Mouse (Mus musculus) kidney, adult 2 months (tissue): ENCODE measurements around the gene Gm49425.

Source experiments
- CTCF ChIP-seq: fragments of 200-500 bp; conservative IDR thresholded peaks from 2 replicates; pipeline ENCODE4 v1.5.1; 2011; ENCODE audit warnings: low read depth, mild to moderate bottlenecking, control low read depth, low read length, moderate library complexity, mixed read lengths; ENCODE audit not compliant: insufficient read depth, insufficient read length
- POLR2A ChIP-seq: fragments of 200-500 bp; IDR thresholded peaks from one replicate; pipeline ENCODE4 v1.6.1; 2011; ENCODE audit warnings: low read depth, low read length, control low read depth

DNA sequence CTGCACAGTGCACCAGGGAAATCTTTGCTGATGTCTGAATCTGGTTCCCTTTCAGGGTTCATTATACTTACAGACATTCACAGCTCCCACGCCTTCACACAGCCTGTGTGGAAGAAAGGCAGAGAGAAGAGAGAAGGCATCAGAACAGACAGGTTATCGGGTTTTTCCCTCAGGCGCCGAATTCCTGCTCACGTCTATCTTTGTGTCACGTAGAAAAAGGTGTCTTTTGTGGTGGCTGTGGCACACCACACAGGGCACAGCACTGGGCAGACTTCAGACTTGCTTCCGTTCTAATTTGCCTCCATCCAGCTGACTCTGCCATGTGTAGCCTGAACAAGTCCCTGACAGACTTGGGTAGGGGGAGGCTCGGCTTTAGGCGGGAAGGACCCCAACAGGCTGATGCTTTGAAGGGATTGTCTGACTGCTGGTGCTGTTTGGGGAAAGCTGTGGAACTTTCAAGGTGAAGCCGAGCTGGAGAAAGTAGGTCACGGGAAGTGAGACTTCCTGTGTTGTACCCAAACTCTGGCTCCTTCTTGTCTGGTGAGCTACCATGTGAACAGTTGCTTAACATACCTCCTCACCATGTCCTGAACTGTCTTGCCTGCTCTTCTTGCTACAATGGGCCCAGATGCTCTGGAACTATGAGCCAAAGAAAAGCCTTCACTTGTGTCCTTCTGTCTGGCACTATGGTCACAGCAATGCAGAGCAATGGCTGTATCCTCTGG lies 31.0 kb downstream of the Gm49425 start:
- TF ChIP-seq POLR2A = no peak
- TF ChIP-seq CTCF = no peak
